Mouse (Mus musculus) left cerebral cortex, adult 9 months (tissue): ENCODE results near the gene 4930558C23Rik.
A peak's percentile ranks its signal among the peaks of the same experiment; 100 is the strongest.
"Not testable (repeated sequence)": the region's sequence is repeated elsewhere in the genome, so short reads cannot be mapped to it uniquely, and the experiment has no call there.

Experiments
- DNase-seq, 2 experiments: peaks; one replicate each; pipeline ENCODE4 v3.0.0; 2022; ENCODE audit warnings: low spot score in 2 of 2

Gene 4930558C23Rik

GRCm38 (mm10) chr3:95373208-95373607 lies 29.4 kb downstream of the 4930558C23Rik start:
- DNase-seq = no peak

GRCm38 (mm10) chr3:95370101-95370500 lies 32.5 kb downstream of the 4930558C23Rik start:
- DNase-seq = no peak

- DNase-seq = not testable (repeated sequence)
Measured at GRCm38 (mm10) chr3:95360276-95360675, 42.4 kb downstream of the 4930558C23Rik start.

- DNase-seq = no peak
Measured at GRCm38 (mm10) chr3:95357746-95358145, 44.9 kb downstream of the 4930558C23Rik start.

DNA sequence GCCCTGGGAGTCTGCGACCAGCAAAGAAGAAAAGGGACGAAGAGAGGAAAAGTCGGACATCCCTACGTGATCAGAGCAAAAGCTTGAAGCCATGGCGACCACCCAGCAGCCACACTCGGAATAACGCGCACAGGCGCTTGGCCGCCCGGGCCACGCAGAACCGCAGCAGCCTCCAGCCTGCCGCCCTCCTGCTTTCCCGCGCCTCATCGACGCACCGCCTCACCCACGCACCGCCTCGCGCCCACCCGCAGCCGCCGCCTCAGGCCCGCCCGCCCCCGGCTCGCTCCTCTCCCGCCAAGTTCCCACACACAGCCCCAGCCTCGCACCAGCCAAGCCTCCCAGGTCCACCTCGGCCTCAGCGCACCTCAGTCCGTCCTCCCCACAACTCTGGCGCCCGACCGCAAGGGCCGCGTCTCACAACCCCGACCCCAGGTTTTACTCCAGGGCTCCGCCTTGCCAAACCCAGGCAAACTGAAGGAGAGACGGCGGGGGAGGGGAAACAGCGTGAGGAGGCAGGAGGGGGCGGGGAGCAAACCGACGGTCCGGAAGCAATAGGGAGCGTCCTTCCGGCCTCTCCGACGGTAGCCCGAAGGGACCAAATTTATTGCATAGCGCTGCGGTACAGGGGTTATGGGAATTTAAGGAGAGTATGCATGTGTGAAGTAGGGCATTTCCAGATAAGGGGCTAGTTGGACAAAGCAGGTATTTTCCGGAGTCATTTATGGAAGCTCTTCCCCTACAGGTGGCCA lies 45.8 kb downstream of the 4930558C23Rik start, which contains the start of gene Setdb1:
Gene Setdb1, minus strand, starts transcription at position 502 of the 749 bp plus-strand sequence.
- peak; percentile 69 to 93 for DNase-seq

GRCm38 (mm10) chr3:95355911-95356544 lies 46.6 kb downstream of the 4930558C23Rik start:
- DNase-seq = not testable (repeated sequence)

DNA sequence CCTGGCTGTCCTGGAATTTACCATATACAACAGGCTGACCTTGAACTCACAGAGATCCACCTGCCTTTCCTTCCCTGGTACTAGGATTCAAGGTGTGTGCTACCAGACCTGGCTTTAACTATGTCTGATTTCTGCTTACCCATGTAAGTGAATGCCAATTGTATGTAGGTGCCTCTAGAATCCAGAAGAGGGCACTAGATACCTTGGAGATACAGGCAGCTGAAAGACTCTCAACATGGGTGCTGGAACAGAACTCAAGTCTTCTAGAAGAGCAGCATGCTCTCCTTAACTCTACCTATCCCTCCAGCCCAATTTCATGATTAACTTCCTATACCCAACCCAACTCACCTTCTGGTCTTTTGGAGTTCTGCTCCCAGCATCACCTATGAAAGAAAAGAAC lies 53.1 kb downstream of the 4930558C23Rik start:
- DNase-seq = no peak

DNA sequence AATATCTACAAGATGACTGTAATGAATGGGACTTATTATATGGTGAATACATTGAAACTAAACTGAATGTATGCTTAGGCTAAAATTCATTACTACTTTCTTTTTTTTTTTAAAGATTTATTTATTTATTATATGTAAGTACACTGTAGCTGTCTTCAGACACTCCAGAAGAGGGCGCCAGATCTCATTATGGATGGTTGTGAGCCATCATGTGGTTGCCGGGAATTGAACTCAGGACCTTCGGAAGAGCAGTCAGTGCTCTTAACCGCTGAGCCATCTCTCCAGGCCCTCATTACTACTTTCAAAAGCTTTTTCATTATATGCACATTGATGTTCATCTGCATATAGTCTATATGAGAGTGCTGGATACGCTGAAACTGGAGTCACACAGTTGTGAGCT lies 54.3 kb downstream of the 4930558C23Rik start:
- not testable (repeated sequence) for DNase-seq

GRCm38 (mm10) chr3:95346454-95346853 lies 56.2 kb downstream of the 4930558C23Rik start:
- no peak for DNase-seq

GRCm38 (mm10) chr3:95343356-95344000 lies 59.2 kb downstream of the 4930558C23Rik start:
- not testable (repeated sequence) for DNase-seq

DNA sequence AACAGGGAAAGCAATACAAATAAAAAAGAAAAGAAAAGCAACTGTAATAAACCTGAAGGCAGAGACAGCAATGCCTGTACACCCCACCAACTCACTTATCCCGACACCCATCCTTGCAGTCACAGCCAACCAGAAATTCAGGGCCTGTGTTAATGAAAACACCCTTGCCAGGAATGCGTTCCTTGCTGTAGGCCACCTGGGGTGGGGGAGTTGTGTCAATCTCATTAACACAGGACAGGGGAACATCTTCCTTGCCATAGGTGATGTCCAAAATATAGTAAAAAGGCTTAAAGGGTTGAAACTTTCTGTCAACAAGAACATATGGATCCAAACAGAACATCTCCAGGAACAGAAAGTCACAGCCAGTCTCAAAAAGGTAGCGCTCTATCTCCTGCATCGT lies 64.4 kb downstream of the 4930558C23Rik start:
- no peak for DNase-seq

DNA sequence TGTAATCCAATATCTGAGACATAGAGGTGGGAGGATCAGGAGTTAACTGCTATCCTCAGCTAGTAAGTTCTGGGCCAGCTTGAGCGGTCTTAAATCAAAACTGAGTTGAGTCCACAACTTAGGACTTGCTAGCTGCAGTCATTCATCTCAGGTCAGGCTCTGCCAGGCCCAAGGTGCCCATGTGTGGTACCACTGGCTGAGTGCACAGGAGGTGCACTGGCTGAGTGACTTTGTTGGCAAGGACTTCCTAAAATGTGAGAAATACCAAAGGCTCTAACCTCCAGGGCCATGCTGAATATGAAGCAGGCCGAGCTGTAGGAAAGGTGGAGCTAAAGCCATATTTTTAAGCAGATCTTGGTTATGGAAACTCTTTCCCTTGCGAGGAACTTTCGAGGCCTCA lies 65.3 kb downstream of the 4930558C23Rik start:
- DNase-seq = no peak
